Mouse (Mus musculus): Measurements from ENCODE around the gene Pi4ka. TPM values are rescaled to one million over a fixed set of nuclear protein-coding genes. Genes with fewer than 3 reads are reported as not detected.

The Pi4ka gene
- total and polyA plus RNA-seq, 2 experiments from 2014 or later: 47.7 to 154 TPM

GRCm38 (mm10) chr16:17252841-17253240 lies 153.3 kb downstream of the Pi4ka start:
- Histone ChIP-seq H3K4me1 (ENCODE audit: insufficient read depth, low read length) (peaks cover 7% of the 10 kb centered on the region), H3K4me3 (ENCODE audit: low read length) (no peak overlapping the region), H3K4me2 (ENCODE audit: low read depth, low read length) (no peak overlapping the region), H3K9ac (replicated peaks; ENCODE audit: low read length) (no peak overlapping the region), H3K27me3 (ENCODE audit: insufficient read depth, low read length) (no peaks in the 10 kb centered on the region), H3K27ac (no peak overlapping the region), H3K36me3 (ENCODE audit: insufficient read depth, low read length) (peaks cover 9% of the 10 kb centered on the region; the same call in 1 of the 2 replicates), H3K9me3 (ENCODE audit: low read length) (no peaks in the 10 kb centered on the region)
- no peak for TF ChIP-seq CTCF (IDR thresholded peaks at IDR 0.05; ENCODE audit: low read depth)
- DNase-seq (ENCODE audit: low spot score) (no peak), ATAC-seq (no peak)
- 71% methylated on average over 7 of the region's 7 CpGs for WGBS

DNA sequence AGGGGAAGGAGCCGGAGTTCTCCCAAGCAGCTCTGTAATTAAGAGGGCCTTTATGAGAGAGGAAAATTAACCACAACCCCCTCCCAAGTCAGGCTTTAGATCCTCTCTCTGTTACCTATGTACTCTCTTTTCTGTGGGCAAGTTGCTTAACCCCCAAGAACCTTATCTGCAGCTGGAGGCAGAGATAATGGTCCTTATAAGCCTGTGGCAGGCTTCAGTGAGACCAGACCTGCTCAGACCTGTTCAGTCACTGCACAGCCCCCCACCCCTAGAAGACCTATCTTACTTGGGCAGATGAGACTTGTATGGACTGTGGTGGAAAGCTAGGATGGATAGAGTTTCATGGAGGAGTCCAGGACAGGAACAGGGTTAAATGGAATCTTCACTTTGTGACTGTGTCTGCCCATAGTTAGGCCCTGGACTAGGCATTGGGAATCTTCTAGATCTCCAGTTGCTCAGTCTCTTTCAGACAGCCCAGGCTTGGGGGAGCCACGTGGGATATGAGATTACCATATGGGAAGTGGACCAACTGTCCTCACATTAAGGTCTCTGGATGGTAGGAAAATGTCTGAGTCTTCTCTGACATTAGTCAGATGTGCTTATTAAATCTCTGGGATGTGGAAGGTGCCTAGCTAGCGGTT lies 153.9 kb downstream of the Pi4ka start:
- Histone ChIP-seq H3K36me3 (ENCODE audit: insufficient read depth, low read length) (peaks cover 7% of the 10 kb centered on the region; the same call in 1 of the 2 replicates), H3K9me3 (ENCODE audit: low read length) (no peaks in the 10 kb centered on the region), H3K4me3 (ENCODE audit: low read length) (no peak overlapping the region), H3K27ac (no peak overlapping the region), H3K27me3 (ENCODE audit: insufficient read depth, low read length) (no peaks in the 10 kb centered on the region), H3K9ac (replicated peaks; ENCODE audit: low read length) (no peak overlapping the region), H3K4me1 (ENCODE audit: insufficient read depth, low read length) (peaks cover 7% of the 10 kb centered on the region), H3K4me2 (ENCODE audit: low read depth, low read length) (no peak overlapping the region)
- no peak for DNase-seq (ENCODE audit: low spot score)
- no peak for TF ChIP-seq CTCF (IDR thresholded peaks at IDR 0.05; ENCODE audit: low read depth)
- WGBS: 70% methylated on average over 3 of the region's 3 CpGs
- 0 out of 2 replicates have a peak, but pooled peaks have one; percentile 30 for ATAC-seq

- Histone ChIP-seq H3K4me1 (ENCODE audit: insufficient read depth, low read length) (peaks cover 7% of the 10 kb centered on the region), H3K4me3 (ENCODE audit: low read length) (no peak overlapping the region), H3K27me3 (ENCODE audit: insufficient read depth, low read length) (no peaks in the 10 kb centered on the region), H3K9ac (replicated peaks; ENCODE audit: low read length) (no peak overlapping the region), H3K36me3 (ENCODE audit: insufficient read depth, low read length) (peaks cover 6% of the 10 kb centered on the region; the same call in 1 of the 2 replicates), H3K4me2 (ENCODE audit: low read depth, low read length) (no peak overlapping the region), H3K9me3 (ENCODE audit: low read length) (no peaks in the 10 kb centered on the region), H3K27ac (no peak overlapping the region)
- WGBS: 59% methylated on average over 3 of the region's 3 CpGs
- ATAC-seq: no peak
- no peak for TF ChIP-seq CTCF (IDR thresholded peaks at IDR 0.05; ENCODE audit: low read depth)
- DNase-seq (ENCODE audit: low spot score): peak; percentile 66
Measured at GRCm38 (mm10) chr16:17251539-17251938, 154.6 kb downstream of the Pi4ka start.

DNA sequence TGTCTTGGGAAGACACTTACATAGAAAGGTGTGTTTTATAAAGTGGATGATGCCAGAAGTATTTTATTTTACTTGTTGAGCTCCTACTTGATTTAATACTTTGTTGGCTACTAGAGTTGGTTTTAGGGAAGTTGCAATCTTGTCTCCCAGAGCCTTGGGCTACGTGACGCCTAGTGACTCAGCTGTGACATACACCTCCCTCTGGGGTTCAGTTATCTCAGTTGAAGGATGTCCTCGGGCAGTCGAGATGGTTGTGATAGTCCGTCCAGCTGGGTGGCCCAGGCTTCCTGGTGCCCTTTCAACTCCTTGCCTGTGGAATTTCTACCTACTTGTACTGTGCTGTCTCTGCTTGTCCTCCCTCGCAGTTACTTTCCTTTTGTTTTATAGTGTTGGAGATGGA lies 157.0 kb downstream of the Pi4ka start:
- Histone ChIP-seq H3K4me2 (ENCODE audit: low read depth, low read length) (no peak overlapping the region), H3K9me3 (ENCODE audit: low read length) (no peaks in the 10 kb centered on the region), H3K36me3 (ENCODE audit: insufficient read depth, low read length) (no peaks in the 10 kb centered on the region), H3K27ac (no peak overlapping the region), H3K27me3 (ENCODE audit: insufficient read depth, low read length) (no peaks in the 10 kb centered on the region), H3K4me1 (ENCODE audit: insufficient read depth, low read length) (peaks cover 6% of the 10 kb centered on the region), H3K9ac (replicated peaks; ENCODE audit: low read length) (no peak overlapping the region), H3K4me3 (ENCODE audit: low read length) (no peak overlapping the region)
- ATAC-seq (no peak), DNase-seq (ENCODE audit: low spot score) (no peak)
- no peak for TF ChIP-seq CTCF (IDR thresholded peaks at IDR 0.05; ENCODE audit: low read depth)
- 79% methylated on average over 6 of the region's 6 CpGs for WGBS

DNA sequence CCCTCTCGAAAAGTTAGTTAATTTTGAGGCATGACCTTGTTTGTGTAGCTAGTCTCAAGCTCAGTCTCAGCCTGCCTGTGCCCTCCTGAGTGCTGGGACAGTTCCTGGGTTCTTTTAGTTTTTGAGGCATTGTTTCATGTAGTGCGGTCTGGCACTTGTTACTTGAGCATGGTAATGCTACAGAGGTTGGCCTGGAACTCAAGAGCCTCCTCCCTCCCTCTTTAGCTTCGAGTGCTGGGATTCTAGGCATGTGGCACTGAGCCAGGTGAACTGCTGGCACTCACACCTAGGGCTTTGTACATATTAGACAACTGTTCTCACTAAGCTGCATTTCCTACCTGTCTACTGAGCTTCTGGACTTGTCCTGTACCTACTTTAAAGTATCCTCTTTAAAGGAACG lies 158.4 kb downstream of the Pi4ka start:
- no peaks in the 10 kb centered on the region for H3K27me3 ChIP-seq (ENCODE audit: insufficient read depth, low read length)
- ATAC-seq (no peak), DNase-seq (ENCODE audit: low spot score) (no peak)
- H3K36me3 ChIP-seq (ENCODE audit: insufficient read depth, low read length): no peaks in the 10 kb centered on the region
- no peaks in the 10 kb centered on the region for H3K9me3 ChIP-seq (ENCODE audit: low read length)
- H3K4me3 ChIP-seq (ENCODE audit: low read length): no peak overlapping the region
- 59% methylated on average over 4 of the region's 4 CpGs for WGBS
- no peak overlapping the region for H3K4me2 ChIP-seq (ENCODE audit: low read depth, low read length)
- TF ChIP-seq CTCF (IDR thresholded peaks at IDR 0.05; ENCODE audit: low read depth): no peak
- no peak overlapping the region for H3K27ac ChIP-seq
- H3K9ac ChIP-seq (replicated peaks; ENCODE audit: low read length): no peak overlapping the region
- no peaks in the 10 kb centered on the region; the same call in 1 of the 2 replicates for H3K4me1 ChIP-seq (ENCODE audit: insufficient read depth, low read length)

- Histone ChIP-seq H3K27me3 (ENCODE audit: insufficient read depth, low read length) (no peaks in the 10 kb centered on the region), H3K9ac (replicated peaks; ENCODE audit: low read length) (no peak overlapping the region), H3K4me2 (ENCODE audit: low read depth, low read length) (no peak overlapping the region), H3K9me3 (ENCODE audit: low read length) (no peaks in the 10 kb centered on the region), H3K36me3 (ENCODE audit: insufficient read depth, low read length) (no peaks in the 10 kb centered on the region), H3K27ac (no peak overlapping the region), H3K4me3 (ENCODE audit: low read length) (no peak overlapping the region), H3K4me1 (ENCODE audit: insufficient read depth, low read length) (no peaks in the 10 kb centered on the region)
- DNase-seq (ENCODE audit: low spot score) (no peak), ATAC-seq (no peak)
- 85% methylated on average over 1 of the region's 1 CpGs for WGBS
- TF ChIP-seq CTCF (IDR thresholded peaks at IDR 0.05; ENCODE audit: low read depth): no peak
Measured at GRCm38 (mm10) chr16:17244996-17245395, 161.1 kb downstream of the Pi4ka start.

DNA sequence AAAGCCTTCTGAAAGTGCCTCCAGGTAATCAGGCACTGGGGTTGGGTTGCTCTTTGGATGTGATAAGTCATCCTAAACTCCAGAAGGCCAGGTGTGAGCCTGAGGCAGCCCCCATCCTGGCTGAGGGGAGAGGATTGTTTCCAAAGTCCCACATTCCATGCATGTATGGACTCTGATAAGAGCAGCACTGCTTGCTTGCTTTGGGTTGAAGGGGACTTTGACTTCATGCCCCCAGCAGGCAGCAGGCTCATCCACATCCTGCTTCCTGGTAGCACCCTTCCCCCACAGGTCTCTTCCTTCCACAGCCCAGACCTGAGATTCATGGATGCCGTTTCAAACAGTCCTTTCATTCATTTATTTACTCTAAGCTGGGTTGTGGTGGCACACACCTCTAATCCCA lies 162.4 kb downstream of the Pi4ka start:
- H3K27me3 ChIP-seq (ENCODE audit: insufficient read depth, low read length): no peaks in the 10 kb centered on the region
- no peak for TF ChIP-seq CTCF (IDR thresholded peaks at IDR 0.05; ENCODE audit: low read depth)
- H3K36me3 ChIP-seq (ENCODE audit: insufficient read depth, low read length): no peaks in the 10 kb centered on the region
- H3K4me1 ChIP-seq (ENCODE audit: insufficient read depth, low read length): no peaks in the 10 kb centered on the region
- H3K9me3 ChIP-seq (ENCODE audit: low read length): no peaks in the 10 kb centered on the region
- H3K9ac ChIP-seq (replicated peaks; ENCODE audit: low read length): no peak overlapping the region
- H3K4me3 ChIP-seq (ENCODE audit: low read length): no peak overlapping the region
- no peak overlapping the region for H3K27ac ChIP-seq
- H3K4me2 ChIP-seq (ENCODE audit: low read depth, low read length): no peak overlapping the region
- no peak for ATAC-seq
- WGBS: 77% methylated on average over 1 of the region's 1 CpGs
- no peak for DNase-seq (ENCODE audit: low spot score)
